Mouse (Mus musculus): ENCODE results near the gene Olfr603. TPM values are rescaled to one million over a fixed set of nuclear protein-coding genes. Genes with fewer than 3 reads are reported as not detected.
"Not testable (repeated sequence)": the region's sequence is repeated elsewhere in the genome, so short reads cannot be mapped to it uniquely, and the experiment has no call there.

Gene Olfr603
- not detected in 2 replicates for polyA plus RNA-seq (2015; fragmentation: Nextera tagmentation; extraction: Ambion mirVana)

DNA sequence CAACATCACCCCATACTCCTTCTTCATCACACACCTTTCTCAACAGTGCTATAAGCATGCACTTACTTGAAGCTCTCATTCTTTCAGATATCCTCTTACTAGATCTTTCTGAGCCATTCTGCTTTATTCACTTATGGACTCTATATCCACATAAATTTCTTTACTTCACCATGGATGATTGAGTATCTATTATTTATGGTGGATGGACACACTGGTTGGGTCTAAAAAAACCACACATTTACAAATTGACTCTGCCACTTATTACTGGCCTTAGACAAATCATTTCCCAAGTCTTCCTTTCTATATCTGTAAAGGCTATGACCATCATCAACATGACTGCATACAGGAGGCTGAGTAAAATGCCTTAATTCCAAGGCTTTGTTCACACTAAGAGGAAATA lies at the start of gene Olfr603:
TSS of gene Olfr603 (minus strand) at position 101 of the 400 bp plus-strand sequence.
- H3K36me3 ChIP-seq: no peaks in the 10 kb centered on the region
- H3K9ac ChIP-seq: no peak within 1 kb of the TSS
- no peaks in the 10 kb centered on the region for H3K27me3 ChIP-seq
- no peak within 1 kb of the TSS for H3K4me3 ChIP-seq
- H3K9me3 ChIP-seq: no peaks in the 10 kb centered on the region
- H3K4me1 ChIP-seq: no peaks in the 10 kb centered on the region
- ATAC-seq (ENCODE audit: insufficient number of reproducible peaks, insufficient read depth, low FRiP score, low TSS enrichment, low read depth): no peak
- H3K4me2 ChIP-seq: no peak within 1 kb of the TSS
- H3K27ac ChIP-seq: no peak within 1 kb of the TSS

DNA sequence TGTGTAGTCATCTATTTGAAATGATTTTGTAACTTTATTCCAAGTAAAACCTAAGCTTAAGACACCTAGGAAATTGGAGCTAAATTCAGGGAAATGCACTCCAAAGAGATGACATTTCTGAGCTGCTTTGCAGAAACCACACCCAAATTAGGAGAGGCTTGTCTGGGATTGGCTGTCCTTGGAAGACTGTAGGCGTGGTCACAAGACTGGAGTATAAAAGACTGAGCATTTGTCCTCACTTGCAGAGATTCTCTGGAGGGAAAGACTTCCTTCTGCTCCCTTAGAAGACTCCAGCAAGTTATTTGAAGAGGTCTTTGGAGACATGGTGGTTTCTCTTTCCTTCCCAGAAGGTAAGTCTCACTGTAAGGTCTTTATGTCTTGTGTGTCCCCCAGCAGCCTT lies 28.8 kb upstream of the Olfr603 start, which contains the start of gene Usp17lc:
TSS of gene Usp17lc (plus strand) at position 301 of the 400 bp plus-strand sequence.
- not testable (repeated sequence) for H3K4me3 ChIP-seq; H3K9me3 ChIP-seq; H3K27ac ChIP-seq; H3K4me1 ChIP-seq; H3K36me3 ChIP-seq; H3K9ac ChIP-seq; H3K4me2 ChIP-seq; H3K27me3 ChIP-seq; ATAC-seq (ENCODE audit: insufficient number of reproducible peaks, insufficient read depth, low FRiP score, low TSS enrichment, low read depth)
- 68% methylated on average over 1 of the region's 1 CpGs for WGBS

DNA sequence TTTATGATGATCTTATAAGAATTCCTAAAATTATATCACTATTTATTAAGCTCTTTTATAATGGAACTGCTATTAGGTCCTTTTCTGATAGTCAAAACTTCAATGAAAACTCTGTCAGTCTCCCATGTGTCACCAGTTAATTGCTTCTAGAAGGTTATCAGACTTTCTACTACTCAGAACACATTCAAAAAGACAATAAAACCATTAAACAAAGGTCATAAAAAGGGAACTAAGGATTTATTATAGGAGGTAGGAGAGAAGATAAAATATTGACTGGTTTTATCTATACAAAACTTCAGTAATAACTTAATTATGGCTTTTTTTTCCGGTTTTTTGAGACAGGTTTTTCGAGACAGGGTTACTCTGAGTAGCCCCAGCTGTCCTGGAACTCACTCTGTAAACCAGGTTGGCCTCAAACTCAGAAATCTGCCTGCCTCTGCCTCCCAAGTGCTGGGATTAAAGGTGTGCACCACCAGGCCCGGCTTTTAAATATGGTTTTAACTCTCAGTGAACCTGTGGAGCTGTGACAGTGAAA lies 20.6 kb upstream of the Olfr603 start:
- H3K4me1 ChIP-seq; H3K9me3 ChIP-seq; H3K9ac ChIP-seq; H3K4me2 ChIP-seq; ATAC-seq (ENCODE audit: insufficient number of reproducible peaks, insufficient read depth, low FRiP score, low TSS enrichment, low read depth); H3K36me3 ChIP-seq; H3K4me3 ChIP-seq; H3K27ac ChIP-seq; H3K27me3 ChIP-seq: not testable (repeated sequence)
- 68% methylated on average over 3 of the region's 3 CpGs for WGBS

DNA sequence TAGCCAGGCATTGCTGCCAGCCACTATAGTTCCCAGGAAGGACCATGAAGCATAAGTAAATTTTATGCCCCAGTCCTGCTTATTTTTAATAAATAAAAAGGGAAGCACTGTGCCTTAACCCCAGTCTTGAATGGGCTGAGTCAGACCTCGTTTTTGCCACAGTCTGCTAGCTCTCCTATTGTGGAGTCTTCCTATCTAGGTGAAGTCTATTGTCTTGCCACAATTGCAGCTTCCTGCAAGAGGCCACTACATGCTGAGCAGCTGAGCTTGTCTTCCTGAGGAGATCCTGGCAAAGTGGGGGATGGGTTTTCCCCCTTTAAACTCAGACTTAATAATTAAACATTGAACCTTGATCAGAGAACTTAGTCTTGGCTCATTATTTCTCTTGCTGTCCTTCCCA lies 13.0 kb upstream of the Olfr603 start:
- Histone ChIP-seq H3K36me3 (no peaks in the 10 kb centered on the region), H3K4me2 (no peak overlapping the region), H3K9me3 (no peaks in the 10 kb centered on the region), H3K27me3 (no peaks in the 10 kb centered on the region), H3K27ac (no peak overlapping the region), H3K4me1 (no peaks in the 10 kb centered on the region), H3K9ac (no peak overlapping the region), H3K4me3 (no peak overlapping the region)
- ATAC-seq (ENCODE audit: insufficient number of reproducible peaks, insufficient read depth, low FRiP score, low TSS enrichment, low read depth): no peak
- 3% methylated on average over 1 of the region's 1 CpGs for WGBS

DNA sequence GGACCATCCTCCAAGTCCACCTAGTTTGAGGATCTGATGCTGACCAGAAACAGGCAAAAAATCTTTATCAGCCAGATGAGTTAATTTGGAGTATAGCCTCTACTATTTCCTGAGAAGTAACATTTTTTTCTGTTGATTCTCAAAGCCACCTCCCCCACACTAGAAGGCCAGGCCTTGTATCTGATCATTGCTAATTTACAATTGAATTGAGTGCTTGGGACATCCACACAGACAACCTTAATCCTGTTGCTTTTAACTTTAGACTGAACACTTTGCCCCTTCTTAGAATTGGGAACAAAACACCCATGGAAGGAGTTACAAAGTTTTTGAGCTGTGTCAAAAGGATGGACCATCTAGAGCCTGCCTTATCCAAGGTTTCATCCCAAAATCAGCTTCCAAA lies 11.8 kb upstream of the Olfr603 start:
- no peaks in the 10 kb centered on the region for H3K4me1 ChIP-seq
- no peak overlapping the region for H3K4me3 ChIP-seq

DNA sequence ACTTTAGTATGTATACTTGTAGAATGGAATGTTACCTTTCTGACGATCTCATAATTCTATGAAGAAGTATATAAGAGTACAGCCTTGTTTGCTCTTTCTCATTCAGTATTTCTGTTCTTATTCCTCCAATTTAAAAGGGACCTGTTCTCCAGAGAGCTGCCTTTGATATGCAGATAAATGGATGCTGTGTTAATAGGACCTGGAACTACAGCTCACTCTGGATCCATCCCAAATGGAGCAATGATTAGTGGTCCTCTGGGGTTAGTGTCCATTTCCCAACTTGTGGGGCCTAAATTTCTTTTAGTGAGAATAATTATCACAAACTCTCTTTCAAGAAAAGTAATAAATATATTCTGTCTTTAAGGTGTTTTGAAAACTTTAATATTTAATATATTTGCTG lies 23.4 kb downstream of the Olfr603 start, which contains the start of gene Olfr601:
TSS of gene Olfr601 (minus strand) at position 101 of the 400 bp plus-strand sequence.
- Histone ChIP-seq H3K27me3 (no peaks in the 10 kb centered on the region), H3K27ac (no peak within 1 kb of the TSS), H3K4me3 (no peak within 1 kb of the TSS), H3K36me3 (no peaks in the 10 kb centered on the region), H3K4me1 (no peaks in the 10 kb centered on the region), H3K9me3 (no peaks in the 10 kb centered on the region), H3K9ac (no peak within 1 kb of the TSS), H3K4me2 (no peak within 1 kb of the TSS)
- no peak for ATAC-seq (ENCODE audit: insufficient number of reproducible peaks, insufficient read depth, low FRiP score, low TSS enrichment, low read depth)
- WGBS: 89% methylated on average over 1 of the region's 1 CpGs

More for the DNA sequence above, 11.8 kb upstream of the Olfr603 start:
- H3K9me3 ChIP-seq: no peaks in the 10 kb centered on the region
- no peak for ATAC-seq (ENCODE audit: insufficient number of reproducible peaks, insufficient read depth, low FRiP score, low TSS enrichment, low read depth)
- no peak overlapping the region for H3K4me2 ChIP-seq
- no peaks in the 10 kb centered on the region for H3K36me3 ChIP-seq
- H3K27ac ChIP-seq: no peak overlapping the region
- no peak overlapping the region for H3K9ac ChIP-seq
- no peaks in the 10 kb centered on the region for H3K27me3 ChIP-seq

DNA sequence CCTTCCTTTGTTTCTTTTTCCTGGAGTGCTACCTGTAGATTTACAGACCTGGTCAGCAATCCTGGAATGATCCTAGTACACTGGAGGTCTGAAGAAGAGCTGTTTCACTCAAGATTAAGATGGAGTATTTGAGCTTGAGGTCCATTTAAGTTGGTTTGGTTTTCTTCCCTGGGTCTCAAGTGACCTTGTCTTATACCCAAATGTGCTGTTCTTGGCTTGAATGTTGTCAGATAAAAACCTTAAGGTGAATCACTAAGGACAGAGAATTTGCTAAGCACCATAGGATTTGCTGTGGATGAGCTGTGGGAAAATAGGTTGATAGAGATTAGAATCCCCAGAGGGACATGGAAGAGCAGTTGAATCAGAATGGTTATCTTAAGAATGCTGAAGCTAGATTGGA lies 36.4 kb downstream of the Olfr603 start, which contains the start of gene Olfr600:
TSS of gene Olfr600 (minus strand) at position 101 of the 400 bp plus-strand sequence.
- no peaks in the 10 kb centered on the region for H3K9me3 ChIP-seq
- no peak within 1 kb of the TSS for H3K9ac ChIP-seq
- H3K27me3 ChIP-seq: no peaks in the 10 kb centered on the region
- H3K27ac ChIP-seq: no peak within 1 kb of the TSS
- H3K4me2 ChIP-seq: no peak within 1 kb of the TSS
- no peak within 1 kb of the TSS for H3K4me3 ChIP-seq
- no peak for ATAC-seq (ENCODE audit: insufficient number of reproducible peaks, insufficient read depth, low FRiP score, low TSS enrichment, low read depth)
- H3K36me3 ChIP-seq: no peaks in the 10 kb centered on the region
- no peaks in the 10 kb centered on the region for H3K4me1 ChIP-seq

DNA sequence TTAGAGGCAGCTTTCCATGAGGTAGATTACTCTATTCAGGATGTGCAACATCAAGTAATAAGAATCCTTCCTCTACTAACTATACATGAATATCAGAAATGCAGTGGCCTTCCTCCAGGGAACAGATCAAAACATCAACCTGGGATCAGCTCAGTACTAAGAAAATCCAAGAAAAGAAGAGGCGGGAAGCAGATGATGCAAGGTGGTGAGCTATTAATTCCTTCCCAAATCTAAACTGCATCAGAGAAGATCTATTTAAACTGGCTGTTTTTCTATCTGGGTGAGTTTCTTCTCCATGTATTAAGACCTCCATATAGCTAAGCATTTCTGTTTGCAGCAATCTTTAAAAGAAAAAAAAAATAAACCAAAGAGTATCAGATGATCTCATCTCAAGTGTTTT lies 50.4 kb downstream of the Olfr603 start, which contains the start of gene Olfr599:
TSS of gene Olfr599 (plus strand) at position 301 of the 400 bp plus-strand sequence.
- 79% methylated on average over 1 of the region's 1 CpGs for WGBS
- Histone ChIP-seq H3K4me3 (no peak within 1 kb of the TSS), H3K9ac (no peak within 1 kb of the TSS), H3K4me1 (no peaks in the 10 kb centered on the region), H3K9me3 (no peaks in the 10 kb centered on the region), H3K36me3 (no peaks in the 10 kb centered on the region), H3K27ac (no peak within 1 kb of the TSS), H3K27me3 (no peaks in the 10 kb centered on the region), H3K4me2 (no peak within 1 kb of the TSS)
- no peak for ATAC-seq (ENCODE audit: insufficient number of reproducible peaks, insufficient read depth, low FRiP score, low TSS enrichment, low read depth)

Small RNA genes within 50 kb of the gene (microRNA-seq; reads per million reads assigned to microRNA genes)
- gene Gm25774: not detected

Other genes with a start within 250 kb of the Olfr603 start
- not detected in 2 replicates for gene Olfr588-ps1, start 245.3 kb downstream of the Olfr603 start, polyA plus RNA-seq (2015; fragmentation: Nextera tagmentation; extraction: Ambion mirVana)
- not detected in 2 replicates for gene Olfr589, start 229.8 kb downstream of the Olfr603 start, polyA plus RNA-seq (2015; fragmentation: Nextera tagmentation; extraction: Ambion mirVana)
- not detected in 2 replicates for gene Olfr591, start 207.8 kb downstream of the Olfr603 start, polyA plus RNA-seq (2015; fragmentation: Nextera tagmentation; extraction: Ambion mirVana)
- not detected in 2 replicates for gene Olfr592, start 201.4 kb downstream of the Olfr603 start, polyA plus RNA-seq (2015; fragmentation: Nextera tagmentation; extraction: Ambion mirVana)
- not detected in 2 replicates for gene Olfr593, start 174.3 kb downstream of the Olfr603 start, polyA plus RNA-seq (2015; fragmentation: Nextera tagmentation; extraction: Ambion mirVana)
- 0.20 TPM in 1 of 2 replicates, not detected in the other for gene Olfr594, start 169.2 kb downstream of the Olfr603 start, polyA plus RNA-seq (2015; fragmentation: Nextera tagmentation; extraction: Ambion mirVana)
- not detected in 2 replicates for gene Usp17ld, start 133.7 kb downstream of the Olfr603 start, polyA plus RNA-seq (2015; fragmentation: Nextera tagmentation; extraction: Ambion mirVana)
- not detected in 2 replicates for gene Olfr596, start 80.5 kb downstream of the Olfr603 start, polyA plus RNA-seq (2015; fragmentation: Nextera tagmentation; extraction: Ambion mirVana)
- not detected in 2 replicates for gene Olfr597, start 69.9 kb downstream of the Olfr603 start, polyA plus RNA-seq (2015; fragmentation: Nextera tagmentation; extraction: Ambion mirVana)
- gene Olfr598, start 62.6 kb downstream of the Olfr603 start, polyA plus RNA-seq (2015; fragmentation: Nextera tagmentation; extraction: Ambion mirVana): not detected in 2 replicates
- not detected in 2 replicates for gene Olfr599, start 50.3 kb downstream of the Olfr603 start, polyA plus RNA-seq (2015; fragmentation: Nextera tagmentation; extraction: Ambion mirVana)
- gene Olfr600, start 36.5 kb downstream of the Olfr603 start, polyA plus RNA-seq (2015; fragmentation: Nextera tagmentation; extraction: Ambion mirVana): not detected in 2 replicates
- not detected in 2 replicates for gene Olfr601, start 23.5 kb downstream of the Olfr603 start, polyA plus RNA-seq (2015; fragmentation: Nextera tagmentation; extraction: Ambion mirVana)
- gene Usp17lc, start 28.9 kb upstream of the Olfr603 start, polyA plus RNA-seq (2015; fragmentation: Nextera tagmentation; extraction: Ambion mirVana): not detected in 2 replicates
- gene Olfr605, start 59.3 kb upstream of the Olfr603 start, polyA plus RNA-seq (2015; fragmentation: Nextera tagmentation; extraction: Ambion mirVana): not detected in 2 replicates
- gene Olfr606, start 62.9 kb upstream of the Olfr603 start, polyA plus RNA-seq (2015; fragmentation: Nextera tagmentation; extraction: Ambion mirVana): not detected in 2 replicates
- not detected in 2 replicates for gene Olfr607, start 78.0 kb upstream of the Olfr603 start, polyA plus RNA-seq (2015; fragmentation: Nextera tagmentation; extraction: Ambion mirVana)
- not detected in 2 replicates for gene Olfr608, start 83.7 kb upstream of the Olfr603 start, polyA plus RNA-seq (2015; fragmentation: Nextera tagmentation; extraction: Ambion mirVana)
- not detected in 2 replicates for gene Olfr609, start 111.9 kb upstream of the Olfr603 start, polyA plus RNA-seq (2015; fragmentation: Nextera tagmentation; extraction: Ambion mirVana)
- gene Olfr610, start 125.9 kb upstream of the Olfr603 start, polyA plus RNA-seq (2015; fragmentation: Nextera tagmentation; extraction: Ambion mirVana): not detected in 2 replicates
- not detected in 2 replicates for gene Olfr611, start 134.7 kb upstream of the Olfr603 start, polyA plus RNA-seq (2015; fragmentation: Nextera tagmentation; extraction: Ambion mirVana)
- not detected in 2 replicates for gene Olfr612, start 156.5 kb upstream of the Olfr603 start, polyA plus RNA-seq (2015; fragmentation: Nextera tagmentation; extraction: Ambion mirVana)
- not detected in 2 replicates for gene Olfr613, start 161.9 kb upstream of the Olfr603 start, polyA plus RNA-seq (2015; fragmentation: Nextera tagmentation; extraction: Ambion mirVana)
- gene Olfr615, start 169.9 kb upstream of the Olfr603 start, polyA plus RNA-seq (2015; fragmentation: Nextera tagmentation; extraction: Ambion mirVana): not detected in 2 replicates
- gene Olfr616, start 183.0 kb upstream of the Olfr603 start, polyA plus RNA-seq (2015; fragmentation: Nextera tagmentation; extraction: Ambion mirVana): not detected in 2 replicates
- gene Olfr617, start 186.9 kb upstream of the Olfr603 start, polyA plus RNA-seq (2015; fragmentation: Nextera tagmentation; extraction: Ambion mirVana): not detected in 2 replicates
- not detected in 2 replicates for gene Olfr618, start 203.9 kb upstream of the Olfr603 start, polyA plus RNA-seq (2015; fragmentation: Nextera tagmentation; extraction: Ambion mirVana)
- gene Olfr619, start 214.4 kb upstream of the Olfr603 start, polyA plus RNA-seq (2015; fragmentation: Nextera tagmentation; extraction: Ambion mirVana): not detected in 2 replicates
- not detected in 2 replicates for gene Olfr620, start 226.4 kb upstream of the Olfr603 start, polyA plus RNA-seq (2015; fragmentation: Nextera tagmentation; extraction: Ambion mirVana)

Measured in embryonic facial prominence, embryonic 13.5 days (tissue).